Mouse (Mus musculus) heart, postnatal 0 days (tissue): ENCODE results near the gene Cblc. TPM values are rescaled to one million over a fixed set of nuclear protein-coding genes. Genes with fewer than 3 reads are reported as not detected.

Experiments
- ATAC-seq: fragments of 200-750 bp; cut with Nextera tagmentation; 2 replicates; pipeline ENCODE4 v1.8.0; 2017; ENCODE audit warnings: low read depth, moderate number of reproducible peaks, moderate library complexity; ENCODE audit not compliant: insufficient read depth
- DNase-seq: peaks from one replicate; pipeline ENCODE4 v3.0.0-alpha.2; 2016; ENCODE audit warnings: low spot score
- H3K27ac ChIP-seq: fragments of 300-500 bp; sonication (generic); 2 replicates; pipeline ENCODE4 v1.5.1; 2014; ENCODE audit warnings: low read depth, mild to moderate bottlenecking
- H3K27me3 ChIP-seq: fragments of 300-500 bp; sonication (generic); 2 replicates; pipeline ENCODE4 v1.6.1; 2014; ENCODE audit warnings: low read length, mixed read lengths; ENCODE audit not compliant: control insufficient read depth, insufficient read depth
- H3K36me3 ChIP-seq: fragments of 300-500 bp; sonication (generic); replicated peaks from 2 replicates; pipeline ENCODE4 v1.6.1; 2014; ENCODE audit warnings: low read length, mixed read lengths; ENCODE audit not compliant: control insufficient read depth, insufficient read depth
- H3K4me1 ChIP-seq: fragments of 300-500 bp; sonication (generic); 2 replicates; pipeline ENCODE4 v1.6.1; 2014; ENCODE audit warnings: antibody characterized with exemption; ENCODE audit not compliant: control insufficient read depth, insufficient read depth
- H3K4me2 ChIP-seq: fragments of 300-500 bp; sonication (generic); 2 replicates; pipeline ENCODE4 v1.6.1; 2014; ENCODE audit warnings: low read depth, mild to moderate bottlenecking, low read length, moderate library complexity
- H3K4me3 ChIP-seq: fragments of 300-500 bp; sonication (generic); 2 replicates; pipeline ENCODE4 v1.5.1; 2014; ENCODE audit warnings: low read depth, low read length
- H3K9ac ChIP-seq: fragments of 300-500 bp; sonication (generic); replicated peaks from 2 replicates; pipeline ENCODE4 v1.6.1; 2014; ENCODE audit warnings: low read depth, low read length, mixed read lengths
- H3K9me3 ChIP-seq: fragments of 300-500 bp; sonication (generic); replicated peaks from 2 replicates; pipeline ENCODE4 v1.6.1; 2016; ENCODE audit warnings: low read length; ENCODE audit not compliant: control insufficient read depth
- CTCF ChIP-seq: IDR thresholded peaks from 2 replicates; pipeline ENCODE4 v1.5.1; 2016; ENCODE audit warnings: antibody characterized with exemption, control low read depth, low read depth
- EP300 ChIP-seq: IDR thresholded peaks from 2 replicates; pipeline ENCODE4 v1.6.1; 2016; ENCODE audit warnings: antibody characterized with exemption, low read depth
- WGBS: fragments of 180-500 bp; shearing (Covaris S2); extraction: QIAGEN DNeasy Blood & Tissue Kit; methylation state at CpG from one replicate; pipeline ENCODE4 v1.1.7; 2014; 5-methylcytosine and 5-hydroxymethylcytosine counted together
- polyA plus RNA-seq: library from polyadenylated mRNA; unstranded; fragments of >200 nt; fragmentation: Nextera tagmentation; extraction: Ambion mirVana; gene quantifications from 2 replicates; pipeline ENCODE4 v1.2.1, GENCODE M21; 2015
- total RNA-seq: library from RNA; depleted of rRNA; stranded (reverse); fragments of >200 nt; gene quantifications from 2 replicates; pipeline ENCODE4 v1.2.3, GENCODE M21; 2014; ENCODE audit warnings: low replicate concordance; rRNA removed

Gene Cblc
- total RNA-seq (0.35 TPM in 1 of 2 replicates, not detected in the other), polyA plus RNA-seq (0.36 and 0.37 TPM in 2 replicates)

- Histone ChIP-seq H3K9ac (no peak within 1 kb of the TSS), H3K4me2 (peak within 1 kb of the TSS; percentile 50), H3K27me3 (peaks cover 18% of the 10 kb centered on the region), H3K9me3 (no peaks in the 10 kb centered on the region), H3K27ac (no peak within 1 kb of the TSS), H3K36me3 (no peaks in the 10 kb centered on the region), H3K4me1 (peaks cover 7% of the 10 kb centered on the region; the same call in 1 of the 2 replicates), H3K4me3 (peak within 1 kb of the TSS; percentile 16)
- DNase-seq (peak; percentile 54), ATAC-seq (peak; percentile 81)
- 3% methylated on average over 28 of the region's 32 CpGs for WGBS
- TF ChIP-seq EP300: no peak
- TF ChIP-seq CTCF: peak; percentile 78
Observed at GRCm38 (mm10) chr7:19796697-19797588, at the start of gene Cblc. TSS of gene Cblc (minus strand) at chr7:19796809.

GRCm38 (mm10) chr7:19844521-19845171 lies 48.0 kb upstream of the Cblc start:
- H3K27me3 ChIP-seq: peaks cover 19% of the 10 kb centered on the region
- H3K27ac ChIP-seq: peak overlapping the region; percentile 43; the same call in 1 of the 2 replicates
- H3K36me3 ChIP-seq: no peaks in the 10 kb centered on the region
- TF ChIP-seq CTCF (no peak), EP300 (no peak)
- no peak overlapping the region for H3K4me3 ChIP-seq
- H3K9me3 ChIP-seq: no peaks in the 10 kb centered on the region
- H3K4me1 ChIP-seq: no peaks in the 10 kb centered on the region
- no peak for DNase-seq
- no peak for ATAC-seq
- no peak overlapping the region for H3K9ac ChIP-seq
- WGBS: 60% methylated on average over 15 of the region's 15 CpGs
- no peak overlapping the region for H3K4me2 ChIP-seq

- Histone ChIP-seq H3K36me3 (no peaks in the 10 kb centered on the region), H3K4me2 (no peak overlapping the region), H3K4me1 (no peaks in the 10 kb centered on the region), H3K4me3 (no peak overlapping the region), H3K27me3 (peaks cover 19% of the 10 kb centered on the region), H3K9me3 (no peaks in the 10 kb centered on the region), H3K9ac (no peak overlapping the region), H3K27ac (no peak overlapping the region; the same call in 1 of the 2 replicates)
- peak; percentile 79; the same call in 1 of the 2 replicates for ATAC-seq
- peak; percentile 84 for TF ChIP-seq CTCF
- TF ChIP-seq EP300: no peak
- WGBS: 4% methylated on average over 11 of the region's 11 CpGs
- DNase-seq: peak; percentile 69
Observed at GRCm38 (mm10) chr7:19843561-19843960, 47.0 kb upstream of the Cblc start.

- Histone ChIP-seq H3K4me1 (no peaks in the 10 kb centered on the region), H3K9me3 (no peaks in the 10 kb centered on the region), H3K4me3 (no peak overlapping the region), H3K27me3 (peaks cover 19% of the 10 kb centered on the region), H3K27ac (no peak overlapping the region), H3K9ac (no peak overlapping the region), H3K36me3 (no peaks in the 10 kb centered on the region), H3K4me2 (no peak overlapping the region)
- DNase-seq (no peak), ATAC-seq (no peak)
- 26% methylated on average over 19 of the region's 19 CpGs for WGBS
- TF ChIP-seq EP300 (no peak), CTCF (no peak)
Observed at GRCm38 (mm10) chr7:19842885-19843504, 46.4 kb upstream of the Cblc start.

- no peaks in the 10 kb centered on the region for H3K9me3 ChIP-seq
- no peak for DNase-seq
- TF ChIP-seq EP300 (no peak), CTCF (no peak)
- H3K36me3 ChIP-seq: no peaks in the 10 kb centered on the region
- peaks cover 19% of the 10 kb centered on the region for H3K27me3 ChIP-seq
- H3K4me2 ChIP-seq: no peak overlapping the region
- H3K4me3 ChIP-seq: no peak overlapping the region
- 78% methylated on average over 21 of the region's 21 CpGs for WGBS
- no peaks in the 10 kb centered on the region for H3K4me1 ChIP-seq
- no peak for ATAC-seq
- H3K9ac ChIP-seq: no peak overlapping the region
- no peak overlapping the region for H3K27ac ChIP-seq
Observed at GRCm38 (mm10) chr7:19841686-19842413, 45.2 kb upstream of the Cblc start.
